Mouse (Mus musculus) CH12.LX (cell line): Measurements from ENCODE around the gene Lyst.

Experiments
- CHD2 ChIP-seq: IDR thresholded peaks from 2 replicates; pipeline ENCODE4 v1.6.1; 2011; ENCODE audit warnings: low read length, improper control_type of control experiment
- CTCF ChIP-seq, 2 experiments: IDR thresholded peaks in 1 of 2; conservative IDR thresholded peaks in 1 of 2; 2 replicates each; pipeline ENCODE4 v1.5.1; 2011 to 2012; ENCODE audit warnings: low read depth in 2 of 2, low read length in 2 of 2, improper control_type of control experiment in 1 of 2, inconsistent platforms in 1 of 2, mild to moderate bottlenecking in 1 of 2, moderate library complexity in 1 of 2
- MAX ChIP-seq: IDR thresholded peaks from 2 replicates; pipeline ENCODE4 v1.6.1; 2011; ENCODE audit warnings: low read length, improper control_type of control experiment
- NELFE ChIP-seq: IDR thresholded peaks from 2 replicates; pipeline ENCODE4 v1.6.1; 2011; ENCODE audit warnings: low read depth, low read length, improper control_type of control experiment
- POLR2A ChIP-seq: IDR thresholded peaks from 2 replicates; pipeline ENCODE4 v1.6.1; 2011; ENCODE audit warnings: low read depth, mild to moderate bottlenecking, improper control_type of control experiment, low read length
- POLR2AphosphoS2 ChIP-seq: IDR thresholded peaks from 2 replicates; pipeline ENCODE4 v1.6.1; 2011; ENCODE audit warnings: low read depth, low read length, improper control_type of control experiment
- RCOR1 ChIP-seq: conservative IDR thresholded peaks from 2 replicates; pipeline ENCODE4 v1.6.1; 2012; ENCODE audit warnings: low read depth, mild to moderate bottlenecking, inconsistent platforms, low read length, improper control_type of control experiment
- SIN3A ChIP-seq: IDR thresholded peaks from 2 replicates; pipeline ENCODE4 v1.6.1; 2012; ENCODE audit warnings: low read length, improper control_type of control experiment, inconsistent platforms

- no peak for TF ChIP-seq POLR2A
- TF ChIP-seq CTCF (conservative IDR thresholded peaks at IDR 0.05 in 1 of 2, IDR thresholded peaks at IDR 0.05 in 1 of 2; ENCODE audit: low read depth in 2 of 2, low read length in 2 of 2), result no peak
- no peak for TF ChIP-seq NELFE
- TF ChIP-seq MAX, result no peak
- no peak for TF ChIP-seq CHD2
- no peak for TF ChIP-seq SIN3A
- no peak for TF ChIP-seq POLR2AphosphoS2
- no peak for TF ChIP-seq RCOR1
Observed at GRCm38 (mm10) chr13:13795166-13795832, 205.1 kb downstream of the Lyst start.
